Mouse (Mus musculus) c-Kit-positive CD71-positive TER-119-negative erythroid progenitor cells, embryonic 14.5 days (primary cell): ENCODE measurements at regions not wholly inside any gene's neighbourhood (a gene's known extent, or its start where the extent isn't known, plus 50 kb on each side); places are given as distances from the start of the nearest gene placed in this dataset.

ENCODE experiments used
- DNase-seq: peaks from one replicate; pipeline ENCODE4 v3.0.0-alpha.2; 2013; ENCODE audit warnings: low read depth

- DNase-seq: no peak
These were observed 162.5 kb downstream of the Cxcl12 start for GRCm38 (mm10) chr6:117330726-117331360.

GRCm38 (mm10) chr6:117332641-117333040 is 164.3 kb downstream of the Cxcl12 start:
- DNase-seq: no peak

- DNase-seq: no peak
These were observed 173.8 kb downstream of the Cxcl12 start for GRCm38 (mm10) chr6:117342123-117342522.

DNA sequence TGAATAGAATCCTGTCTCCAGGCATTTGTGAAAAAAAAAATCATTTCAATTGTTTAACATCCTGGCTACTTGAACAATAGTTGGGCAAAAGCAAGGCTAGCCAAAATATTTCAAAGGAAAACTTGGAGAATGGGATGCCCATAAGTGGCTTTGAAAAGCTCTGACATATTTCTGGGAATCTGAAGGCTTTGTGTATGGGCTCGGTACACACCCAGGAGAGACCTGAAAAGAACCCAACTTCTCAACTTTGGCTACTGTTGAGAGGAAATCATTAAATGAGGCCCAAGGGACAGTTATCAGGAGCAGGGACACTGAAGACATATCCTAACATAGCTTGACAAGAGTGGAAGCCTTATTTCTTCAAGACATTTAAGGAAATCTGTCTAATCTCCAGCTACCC is 179.0 kb downstream of the Cxcl12 start:
- DNase-seq: no peak

DNA sequence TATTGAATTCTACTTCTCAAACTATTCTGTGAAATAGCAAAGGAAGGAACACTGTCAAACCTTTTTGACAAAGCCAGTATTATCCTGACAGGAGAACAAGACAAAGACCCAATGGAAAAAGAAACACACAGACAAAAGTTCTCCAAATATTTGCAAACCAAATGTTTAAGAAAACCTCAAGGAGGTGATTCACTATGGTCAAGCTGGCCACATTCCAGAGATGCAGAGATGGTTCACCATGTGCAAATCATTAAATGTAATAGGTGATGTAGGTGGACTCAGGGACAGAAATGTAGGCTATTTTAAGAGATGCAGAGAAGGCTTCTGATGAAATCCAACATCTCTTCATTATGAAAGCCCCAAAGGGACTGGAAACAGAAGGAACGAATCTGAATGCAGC is 183.5 kb downstream of the Cxcl12 start:
- DNase-seq: no peak

DNA sequence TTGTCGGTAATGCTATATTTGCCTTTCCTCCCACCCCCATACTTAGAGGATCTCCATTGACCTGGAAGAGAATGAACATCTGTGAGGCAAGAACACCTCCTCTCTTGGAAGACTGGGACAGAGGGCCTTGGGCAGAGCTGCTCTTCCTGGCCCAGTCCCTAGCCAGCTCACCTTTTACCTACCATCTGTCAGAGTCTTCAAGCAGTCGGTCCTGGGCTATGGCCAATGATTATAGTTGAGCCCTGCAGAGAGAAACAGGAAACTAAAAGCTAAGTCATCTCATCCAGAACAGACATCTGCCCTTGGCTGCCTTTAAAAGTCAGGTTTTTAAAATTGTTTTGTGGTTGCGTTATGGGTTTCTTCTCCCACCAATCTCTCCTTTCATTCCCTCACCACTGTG is 184.8 kb downstream of the Cxcl12 start:
- no peak for DNase-seq

- no peak for DNase-seq
These were observed 187.8 kb downstream of the Cxcl12 start for GRCm38 (mm10) chr6:117356101-117356500.

DNA sequence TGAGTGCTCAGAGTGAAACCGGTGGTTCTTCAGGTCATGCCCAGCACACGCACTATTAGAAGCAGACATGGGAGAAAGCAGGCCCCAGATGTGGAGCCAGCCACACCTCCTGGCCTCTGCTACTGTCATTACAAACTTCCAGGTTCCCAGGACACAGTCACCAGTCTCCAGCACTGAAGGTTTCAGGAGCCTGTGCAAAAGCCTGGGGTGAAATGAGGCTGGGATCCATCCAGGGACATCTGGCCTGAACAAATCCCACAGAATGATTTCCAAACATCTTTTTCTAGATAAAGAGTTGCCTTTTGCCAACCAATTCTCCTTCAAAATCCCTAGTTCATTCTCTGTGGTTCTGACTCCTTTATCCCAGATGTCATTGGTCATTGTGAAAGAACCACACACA is 191.1 kb downstream of the Cxcl12 start:
- DNase-seq: no peak

GRCm38 (mm10) chr6:117366563-117366962 is 198.2 kb downstream of the Cxcl12 start:
- DNase-seq: no peak

DNA sequence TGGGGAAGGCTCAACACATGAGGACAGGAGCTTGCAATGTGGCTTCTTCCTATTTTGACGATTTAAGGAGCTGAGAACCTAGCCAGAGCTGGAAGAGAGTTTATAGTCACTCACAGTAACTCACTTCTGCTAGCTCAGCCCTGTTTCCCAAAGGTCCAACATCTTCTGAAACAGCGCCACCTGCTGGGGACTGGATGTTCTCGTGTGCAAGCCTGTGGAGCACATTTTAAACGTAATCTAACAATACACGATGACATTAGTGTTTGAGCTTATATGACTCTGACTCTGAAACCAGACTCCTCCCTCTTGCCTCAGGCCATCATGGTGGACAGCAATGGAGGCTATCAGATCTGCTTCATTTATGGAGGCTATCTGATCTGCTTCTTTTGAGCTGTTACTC is 207.7 kb downstream of the Cxcl12 start:
- DNase-seq: no peak

- DNase-seq: no peak
These were observed 211.6 kb downstream of the Cxcl12 start for GRCm38 (mm10) chr6:117379904-117380303.

GRCm38 (mm10) chr6:117390233-117390848 is 222.0 kb downstream of the Cxcl12 start:
- no peak for DNase-seq

GRCm38 (mm10) chr6:117393480-117393879 is 225.1 kb downstream of the Cxcl12 start:
- no peak for DNase-seq

GRCm38 (mm10) chr6:117405589-117406311 is 237.4 kb downstream of the Cxcl12 start:
- DNase-seq: no peak

GRCm38 (mm10) chr6:117406312-117406595 is 237.9 kb downstream of the Cxcl12 start:
- DNase-seq: no peak

DNA sequence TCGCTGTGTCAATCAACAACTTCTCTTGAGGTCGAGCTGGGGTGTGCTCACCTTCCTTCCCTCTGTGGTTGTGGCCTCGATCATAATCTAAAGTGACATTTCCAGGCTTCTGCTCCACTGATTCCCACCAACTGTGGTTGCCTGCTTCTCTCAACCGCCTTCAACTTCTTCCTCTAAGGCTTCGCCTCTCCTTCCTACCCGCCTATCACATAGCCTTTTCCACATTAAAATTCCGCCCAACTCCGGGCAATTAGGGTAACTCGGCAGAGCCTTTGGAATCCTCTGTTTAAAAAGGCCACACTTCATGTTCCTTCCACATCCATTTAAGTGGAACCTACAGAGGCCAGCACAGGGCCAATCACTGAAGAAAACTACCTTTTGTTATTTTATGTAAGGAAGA is 238.4 kb downstream of the Cxcl12 start:
- DNase-seq: no peak

- no peak for DNase-seq
These were observed 239.0 kb downstream of the Cxcl12 start for GRCm38 (mm10) chr6:117407206-117407858.

DNA sequence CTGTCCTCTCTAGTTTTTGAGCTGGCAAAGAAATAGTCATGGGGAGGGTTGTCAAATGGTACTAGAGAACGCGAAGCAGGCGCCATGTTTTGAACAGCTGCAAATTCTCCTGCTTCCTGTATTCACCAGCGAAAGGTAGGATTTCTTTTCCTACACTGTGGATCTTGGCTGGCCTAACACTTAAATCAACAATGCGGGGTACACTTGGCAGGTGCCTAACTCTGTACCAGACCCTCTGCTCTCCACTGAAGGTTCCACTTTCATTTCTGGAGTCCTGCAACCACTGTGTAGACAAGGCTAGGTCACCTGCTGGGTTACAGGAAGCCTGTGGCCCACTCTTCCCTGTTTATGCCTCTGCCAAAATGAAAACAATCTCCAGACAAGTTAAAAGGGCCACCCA is 239.6 kb downstream of the Cxcl12 start:
- no peak for DNase-seq

- DNase-seq: no peak
These were observed 240.8 kb downstream of the Cxcl12 start for GRCm38 (mm10) chr6:117408971-117409783.

- DNase-seq: no peak
These were observed 246.6 kb downstream of the Cxcl12 start for GRCm38 (mm10) chr6:117414926-117415325.

DNA sequence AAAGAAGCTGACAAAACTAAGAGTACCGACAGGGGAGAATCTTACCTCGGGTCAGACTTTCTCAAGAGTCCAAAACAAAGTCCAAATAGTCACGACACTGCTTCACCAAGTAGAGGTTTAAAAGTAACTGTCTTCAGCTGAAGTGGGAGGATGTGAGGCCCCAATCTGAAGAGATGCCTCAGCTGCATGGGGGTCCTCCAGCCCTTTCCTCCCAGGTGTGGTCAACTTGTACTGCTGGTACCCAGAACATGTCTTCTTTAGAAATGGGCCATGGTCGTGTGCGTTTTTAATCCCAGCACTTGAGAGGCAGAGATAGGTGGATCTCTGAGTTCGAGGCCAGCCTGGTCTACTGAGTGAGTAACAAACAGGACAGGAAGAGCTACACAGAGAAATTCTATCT is 247.6 kb downstream of the Cxcl12 start:
- DNase-seq: no peak

DNA sequence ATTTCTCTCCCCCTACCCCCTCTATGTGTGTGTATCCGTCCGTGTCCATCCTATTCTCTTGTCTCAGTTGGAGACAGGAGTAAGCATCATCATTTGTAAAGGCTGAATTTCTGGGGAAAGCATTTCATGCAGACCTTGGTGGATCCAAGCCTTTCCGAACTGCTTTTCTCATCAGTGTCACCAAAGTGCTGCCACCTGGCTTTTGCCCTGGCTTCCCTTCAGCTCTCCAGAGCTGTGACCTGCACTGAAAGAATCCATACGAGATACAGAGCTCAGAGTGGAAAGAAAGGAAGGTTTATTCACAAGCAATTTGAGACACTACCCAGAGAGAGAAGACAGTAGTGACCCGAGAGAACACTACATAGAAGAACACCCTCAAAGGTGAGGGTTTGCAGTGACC is 248.1 kb downstream of the Cxcl12 start:
- no peak for DNase-seq
